Mouse (Mus musculus) CH12.LX (cell line): Measurements from ENCODE around the gene Top3b.

Experiments
- CHD2 ChIP-seq: IDR thresholded peaks from 2 replicates; pipeline ENCODE4 v1.6.1; 2011; ENCODE audit warnings: low read length, improper control_type of control experiment
- CTCF ChIP-seq, 2 experiments: IDR thresholded peaks in 1 of 2; conservative IDR thresholded peaks in 1 of 2; 2 replicates each; pipeline ENCODE4 v1.5.1; 2011 to 2012; ENCODE audit warnings: low read depth in 2 of 2, low read length in 2 of 2, improper control_type of control experiment in 1 of 2, inconsistent platforms in 1 of 2, mild to moderate bottlenecking in 1 of 2, moderate library complexity in 1 of 2
- ETS1 ChIP-seq: conservative IDR thresholded peaks from 2 replicates; pipeline ENCODE4 v1.6.1; 2012; ENCODE audit warnings: low read depth, mild to moderate bottlenecking, inconsistent platforms, low read length, improper control_type of control experiment, moderate library complexity
- MYC ChIP-seq: IDR thresholded peaks from 2 replicates; pipeline ENCODE4 v1.6.1; 2011; ENCODE audit warnings: low read depth, mild to moderate bottlenecking, improper control_type of control experiment, low read length
- PAX5 ChIP-seq: IDR thresholded peaks from 2 replicates; pipeline ENCODE4 v1.6.1; 2012; ENCODE audit warnings: low read length, inconsistent platforms, mixed read lengths
- ZMIZ1 ChIP-seq: IDR thresholded peaks from 2 replicates; pipeline ENCODE4 v1.6.1; 2012; ENCODE audit warnings: low read depth, mild to moderate bottlenecking, inconsistent platforms, low read length, improper control_type of control experiment

DNA sequence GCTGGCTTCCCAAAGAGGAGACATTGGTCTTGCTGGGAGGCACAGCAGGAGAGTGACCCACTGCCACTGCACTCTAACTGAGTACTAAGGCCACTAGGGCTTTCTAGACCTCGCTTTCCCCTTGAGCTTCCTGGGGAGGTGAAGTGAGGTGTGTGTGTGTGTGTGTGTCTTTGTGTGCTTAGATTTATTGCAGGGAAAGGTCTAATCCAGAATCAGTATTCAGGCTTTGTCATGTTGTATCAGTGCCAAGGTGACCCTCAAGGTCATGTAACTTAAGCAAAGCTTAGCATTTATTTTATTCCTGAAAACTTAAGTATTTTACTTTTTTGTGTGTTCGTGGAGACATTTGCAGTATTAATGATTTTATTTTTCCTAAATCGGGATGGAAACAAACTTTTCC lies 53.9 kb downstream of the Top3b start:
- no peak for TF ChIP-seq ETS1
- no peak for TF ChIP-seq CHD2
- TF ChIP-seq CTCF (conservative IDR thresholded peaks at IDR 0.05 in 1 of 2, IDR thresholded peaks at IDR 0.05 in 1 of 2; ENCODE audit: low read depth in 2 of 2, low read length in 2 of 2): no peak
- TF ChIP-seq PAX5: no peak
- TF ChIP-seq ZMIZ1: no peak
- no peak for TF ChIP-seq MYC
